Mouse (Mus musculus) layer of hippocampus, adult 8-10 months (tissue): Measurements from ENCODE around the gene Gm44596. TPM values are rescaled to one million over a fixed set of nuclear protein-coding genes. Genes with fewer than 3 reads are reported as not detected.

Experiments
- DNase-seq, 2 experiments: peaks; one replicate each; pipeline ENCODE4 v3.0.0; 2022; ENCODE audit warnings: low spot score in 2 of 2
- total RNA-seq, 4 experiments: library from RNA; stranded (reverse); gene quantifications; 2 replicates each; pipeline ENCODE4 v1.2.4; 2022

Gene Gm44596
- not detected for total RNA-seq

DNA sequence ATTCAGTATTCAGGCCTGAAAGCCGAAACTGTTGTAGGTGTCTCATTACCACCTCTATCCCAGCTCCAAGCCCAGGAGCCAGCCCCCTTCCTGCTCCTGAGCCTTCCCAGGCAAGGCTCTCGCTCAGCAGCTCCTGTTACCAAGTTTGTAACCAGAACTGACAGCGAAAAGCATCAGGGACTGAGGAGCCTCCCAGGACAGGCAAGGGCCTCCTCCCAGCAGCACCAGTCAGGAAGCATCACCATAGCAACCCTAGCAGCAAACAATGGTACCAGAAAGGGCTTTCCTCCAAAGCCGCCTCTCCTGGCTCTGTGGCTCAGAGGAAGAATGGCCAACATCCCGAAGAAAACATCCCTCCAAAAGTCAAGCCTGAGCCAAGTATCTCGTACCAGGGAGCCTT is at the start of gene Gm44596, which contains the start of gene Tex52:
Gm44596 (plus strand) TSS at position 312 of the 400 bp plus-strand sequence.
Tex52 (plus strand) TSS at position 265 of the 400 bp plus-strand sequence.
- peak; percentile 43 to 57 for DNase-seq

DNA sequence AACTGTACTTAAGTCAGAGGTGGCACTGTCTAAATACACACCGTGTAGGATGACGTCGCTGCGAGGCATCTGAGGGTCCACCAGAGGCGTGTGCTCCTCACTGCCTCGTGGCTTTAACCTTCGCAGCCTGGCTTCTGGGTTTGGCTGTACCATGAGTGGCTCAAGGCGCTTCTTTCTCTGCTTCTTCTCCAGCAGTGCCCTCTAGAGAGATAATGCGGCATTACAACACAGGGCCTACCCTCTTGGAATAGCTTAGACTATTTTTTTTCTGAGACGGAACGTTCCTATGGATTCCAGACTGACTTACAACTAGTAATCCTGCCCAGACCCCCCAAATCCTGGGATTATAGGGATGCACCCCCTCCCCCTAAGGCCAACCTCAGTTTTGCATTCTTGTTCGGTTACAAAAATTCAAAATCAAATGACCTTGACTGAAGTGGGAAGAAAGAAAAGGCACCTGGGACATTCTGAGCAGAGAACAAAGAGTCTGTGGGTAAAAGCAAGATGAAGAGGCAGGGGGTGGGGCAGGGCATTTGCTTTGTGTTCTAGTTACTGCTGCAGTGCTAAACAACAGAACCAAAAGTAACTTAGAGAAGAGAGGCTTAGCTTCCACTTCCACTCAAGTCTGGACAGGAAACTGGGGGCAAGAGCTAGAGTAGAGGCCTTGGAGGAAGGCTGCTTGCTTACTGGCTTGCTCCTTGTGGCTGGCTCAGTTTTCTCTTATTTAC is 40.7 kb upstream of the Gm44596 start:
- peak in 1 of 2 experiments; percentile 69 for DNase-seq

DNA sequence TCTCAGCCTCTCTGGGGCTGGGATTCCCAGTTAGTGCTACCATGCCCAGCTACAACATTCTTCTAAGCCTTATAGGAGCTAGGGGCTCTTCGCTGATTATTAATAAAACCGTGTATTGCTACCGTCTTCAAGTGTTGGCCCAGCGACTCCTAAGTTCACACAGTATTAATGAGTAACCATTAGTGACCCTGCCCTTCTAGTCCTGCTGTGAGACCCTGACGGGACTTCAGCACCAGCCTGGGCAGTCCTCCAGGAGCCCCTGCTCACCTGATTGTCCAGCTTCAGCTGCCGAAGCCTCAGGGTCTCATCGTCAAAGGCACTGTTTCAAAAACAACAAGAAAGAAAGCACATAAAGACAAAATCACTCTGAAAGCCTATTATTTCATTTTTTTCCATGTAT is 37.8 kb upstream of the Gm44596 start:
- no peak for DNase-seq

DNA sequence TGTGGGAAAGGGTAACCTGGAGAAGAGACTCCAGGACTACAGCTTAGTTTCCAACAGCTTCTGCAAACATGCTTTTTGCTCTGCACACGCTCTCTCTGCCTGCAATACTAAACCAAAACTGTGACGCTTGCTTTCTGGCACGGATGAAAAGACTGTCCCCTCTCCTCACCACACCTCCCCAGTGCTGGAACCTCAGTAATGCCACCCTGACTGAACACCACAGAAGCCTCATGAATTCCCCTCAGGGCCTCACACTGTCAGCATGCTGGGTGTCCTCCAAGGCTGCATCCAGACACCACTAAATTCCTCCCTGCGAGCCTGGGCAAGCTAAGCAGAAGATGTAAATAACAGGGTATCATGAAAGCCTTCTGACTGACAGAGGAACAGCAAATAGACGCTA is 36.4 kb upstream of the Gm44596 start:
- DNase-seq = no peak

DNA sequence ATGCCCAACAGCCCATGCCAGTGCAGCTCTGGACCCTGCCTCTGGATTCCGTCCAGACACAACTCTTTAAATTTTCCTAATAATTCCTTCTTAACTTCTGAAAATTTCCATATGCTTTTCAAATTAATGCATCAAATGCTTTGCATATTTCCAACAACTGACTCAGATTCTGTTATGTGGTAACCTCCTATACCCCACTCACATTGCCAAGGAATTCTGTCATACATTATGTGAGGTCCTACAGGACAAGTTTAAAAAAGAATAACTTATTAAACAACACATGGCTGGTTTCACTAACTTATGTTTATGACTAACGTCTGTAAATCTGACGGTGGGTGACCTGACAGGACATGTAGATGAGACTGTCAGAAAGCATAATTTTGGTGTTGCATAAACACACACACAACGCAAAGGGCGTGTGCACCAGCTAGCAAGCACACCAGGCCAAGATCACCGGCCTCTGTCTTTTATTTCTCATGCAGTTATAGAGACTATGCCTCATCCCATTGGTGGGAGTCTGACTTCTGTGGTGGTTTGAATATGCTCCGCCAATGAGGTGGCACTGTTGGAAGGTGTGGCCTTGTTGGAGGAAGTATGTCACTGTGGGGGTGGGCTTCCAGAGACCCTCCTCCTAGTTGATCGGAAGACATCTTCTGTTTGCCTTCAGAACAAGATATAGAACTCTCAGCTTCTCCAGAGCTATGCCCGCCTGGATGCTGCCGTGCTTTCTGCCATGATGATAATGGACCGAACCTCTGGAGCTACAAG is 33.2 kb upstream of the Gm44596 start:
- no peak for DNase-seq

DNA sequence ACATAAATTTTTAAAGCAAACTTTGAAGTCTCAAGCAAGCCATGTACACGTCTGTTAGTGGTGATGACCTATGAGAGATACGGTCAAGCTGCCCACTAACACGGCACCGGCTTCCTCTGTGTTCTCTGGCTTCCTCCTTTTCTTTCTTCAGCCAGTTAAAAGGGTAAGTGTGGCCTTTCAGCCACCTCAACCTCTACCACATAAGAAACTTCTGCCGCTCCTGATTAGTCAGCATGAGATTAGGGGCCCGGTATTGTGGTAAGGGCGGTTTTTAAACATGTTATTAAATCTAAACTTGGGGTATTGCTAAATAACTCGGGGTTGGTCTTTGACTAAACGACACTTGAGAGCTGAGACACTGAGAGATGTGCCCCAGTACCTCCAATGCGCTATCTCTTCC is 29.7 kb upstream of the Gm44596 start:
- no peak for DNase-seq

DNA sequence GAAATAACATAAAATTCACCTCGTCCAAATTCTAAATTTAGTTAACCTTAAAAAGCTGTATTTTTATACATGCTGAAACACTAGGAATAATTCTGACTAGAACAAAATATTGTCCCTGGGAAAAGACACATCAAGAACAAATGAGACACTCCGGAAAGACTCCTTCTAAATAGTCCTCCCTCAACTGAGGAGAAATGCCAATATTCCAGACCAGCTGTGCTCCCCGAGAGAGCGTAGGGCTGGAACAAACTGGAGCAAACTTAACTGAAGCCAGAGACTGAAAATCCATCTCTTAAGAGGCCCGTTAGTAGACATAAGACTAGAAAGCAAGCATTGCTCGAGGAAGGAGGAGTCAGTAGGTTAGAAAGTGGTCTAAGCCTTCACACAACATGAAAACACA is 28.5 kb upstream of the Gm44596 start:
- DNase-seq = no peak

DNA sequence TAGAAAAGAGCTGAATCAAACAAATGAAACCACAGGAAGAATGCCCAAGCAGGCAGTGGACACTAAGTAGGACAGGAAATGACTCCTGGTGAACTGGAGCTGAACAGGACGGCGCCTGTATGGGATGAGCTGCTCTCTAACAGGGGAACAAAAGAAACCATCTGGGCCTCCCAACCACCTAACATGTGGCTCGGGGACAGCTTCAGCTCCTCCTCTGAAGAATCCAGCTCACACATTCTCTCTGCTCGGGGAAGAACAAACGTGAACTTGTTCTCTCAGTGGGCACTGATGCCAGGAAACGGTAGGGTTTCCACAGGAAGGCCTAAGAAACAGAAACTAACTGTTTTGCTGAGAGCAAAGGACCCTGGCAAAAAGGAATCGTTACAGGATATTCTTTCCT is 25.6 kb upstream of the Gm44596 start:
- DNase-seq = peak; percentile 52 to 58

DNA sequence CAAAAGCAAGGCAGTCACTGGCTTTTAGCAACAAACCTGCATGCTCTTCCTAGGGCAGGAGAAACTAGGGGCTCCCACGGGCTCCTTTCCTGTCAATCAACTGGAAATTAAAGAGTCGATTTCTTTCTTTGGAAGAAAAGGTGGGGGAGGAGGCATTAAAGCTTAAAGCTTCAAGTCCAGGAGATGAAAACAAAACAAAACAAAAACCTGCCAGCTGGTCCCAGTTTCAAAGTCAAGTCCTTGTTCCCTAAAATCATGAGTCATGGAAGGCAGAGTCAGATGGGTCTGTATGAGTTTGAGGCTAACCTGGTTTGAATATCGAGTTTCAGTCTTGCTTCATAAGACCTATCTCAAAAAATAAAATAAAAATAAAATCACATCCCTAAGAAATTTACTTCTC is 21.2 kb upstream of the Gm44596 start:
- no peak for DNase-seq

DNA sequence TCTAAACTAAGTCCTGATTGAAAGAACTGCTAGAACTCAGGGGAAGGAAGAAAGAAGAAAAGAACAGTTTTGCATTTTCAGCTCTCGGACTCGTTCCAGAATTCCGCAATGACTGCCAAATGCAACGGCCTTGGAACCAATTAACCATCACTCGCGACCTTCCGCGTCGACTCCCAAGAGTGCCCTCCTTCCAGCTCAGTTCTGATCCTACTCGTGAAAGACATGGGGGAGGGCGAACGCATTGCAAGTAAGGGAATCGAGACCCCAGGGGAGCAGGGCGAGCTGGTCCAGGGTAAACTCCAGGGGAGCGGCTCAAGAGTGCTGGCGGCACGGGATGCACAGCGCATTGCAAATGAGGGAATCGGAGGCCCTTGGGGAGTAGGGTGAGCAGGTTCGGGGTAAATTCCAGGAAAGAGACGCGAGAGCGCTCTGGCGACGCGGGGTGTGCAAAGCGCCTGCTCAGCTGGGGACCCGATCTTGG is 20.1 kb upstream of the Gm44596 start:
- peak; percentile 37 to 59 for DNase-seq

DNA sequence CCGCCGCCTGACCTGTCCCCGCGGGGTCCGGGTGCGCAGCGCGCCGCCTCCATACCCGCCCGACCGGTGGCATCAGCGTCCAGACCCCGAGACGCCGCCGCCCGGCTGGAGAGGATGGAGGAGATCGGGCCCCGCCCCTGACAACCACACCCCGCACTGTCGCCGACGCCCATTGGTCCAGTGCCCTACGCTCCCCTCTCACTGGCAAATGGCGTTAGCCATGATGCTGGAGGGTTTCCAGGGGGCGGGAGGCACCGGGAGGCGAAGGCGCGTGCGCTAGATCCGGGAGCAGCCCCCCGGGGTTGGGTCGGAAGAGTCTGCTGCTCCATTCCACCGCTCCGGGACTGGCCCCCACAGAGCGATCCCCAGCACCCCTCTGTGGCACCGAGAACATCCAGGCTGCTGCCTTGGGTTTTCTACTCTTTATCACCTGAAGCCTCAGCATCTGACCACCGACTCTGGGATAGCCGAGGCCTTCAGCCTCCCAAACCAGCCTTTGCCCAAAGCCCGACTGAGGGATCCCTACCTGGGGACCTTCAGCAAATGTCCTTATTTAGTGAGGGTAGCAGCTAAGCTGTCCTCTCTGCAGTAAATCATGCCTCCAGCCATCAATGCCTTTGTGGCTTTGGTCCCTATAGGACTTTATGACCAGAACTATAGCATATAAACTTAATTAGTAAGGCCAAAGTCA is 19.4 kb upstream of the Gm44596 start, which contains the start of gene Tulp3:
Tulp3 (minus strand) TSS at position 126 of the 691 bp plus-strand sequence.
- DNase-seq = peak; percentile 96

DNA sequence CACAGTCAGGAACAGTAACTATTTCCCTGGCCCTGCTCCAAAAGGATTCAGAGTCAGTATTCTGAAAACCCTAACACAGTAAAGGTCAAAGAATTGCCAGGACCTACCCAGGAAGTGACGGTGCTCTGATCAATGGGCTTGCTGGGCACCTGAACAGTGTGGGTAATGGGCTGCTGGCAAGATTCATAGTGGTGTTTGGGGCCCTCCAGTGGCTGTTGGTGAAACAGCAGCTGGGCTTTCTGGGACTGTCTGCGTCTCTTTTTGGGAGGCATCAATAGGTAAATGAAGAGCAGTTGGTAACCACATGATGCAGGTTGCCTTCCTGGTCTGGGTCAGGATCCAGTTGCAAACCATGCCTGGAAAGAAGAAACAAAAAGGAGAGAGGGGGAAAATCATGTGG is 16.3 kb upstream of the Gm44596 start:
- DNase-seq = peak in 1 of 2 experiments; percentile 78

DNA sequence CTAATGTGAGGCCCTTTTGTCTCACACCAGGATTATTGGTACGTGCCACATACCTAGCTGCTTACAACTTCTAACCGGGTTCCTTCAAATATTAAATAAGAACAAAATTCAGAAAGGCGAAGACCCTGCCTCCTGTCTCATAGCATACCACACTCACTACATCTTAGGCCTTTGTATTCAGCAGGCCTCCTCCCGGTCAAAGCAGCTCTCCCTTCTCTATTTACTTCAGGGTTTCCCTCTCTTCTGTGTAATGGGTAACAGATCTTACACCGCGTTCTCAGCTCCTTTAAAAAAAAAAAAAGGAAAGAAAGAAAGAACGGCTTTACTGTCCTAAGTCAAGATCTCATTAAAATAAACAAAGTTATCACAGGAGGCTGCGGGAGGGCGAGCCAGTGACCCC is 13.4 kb upstream of the Gm44596 start:
- no peak for DNase-seq

DNA sequence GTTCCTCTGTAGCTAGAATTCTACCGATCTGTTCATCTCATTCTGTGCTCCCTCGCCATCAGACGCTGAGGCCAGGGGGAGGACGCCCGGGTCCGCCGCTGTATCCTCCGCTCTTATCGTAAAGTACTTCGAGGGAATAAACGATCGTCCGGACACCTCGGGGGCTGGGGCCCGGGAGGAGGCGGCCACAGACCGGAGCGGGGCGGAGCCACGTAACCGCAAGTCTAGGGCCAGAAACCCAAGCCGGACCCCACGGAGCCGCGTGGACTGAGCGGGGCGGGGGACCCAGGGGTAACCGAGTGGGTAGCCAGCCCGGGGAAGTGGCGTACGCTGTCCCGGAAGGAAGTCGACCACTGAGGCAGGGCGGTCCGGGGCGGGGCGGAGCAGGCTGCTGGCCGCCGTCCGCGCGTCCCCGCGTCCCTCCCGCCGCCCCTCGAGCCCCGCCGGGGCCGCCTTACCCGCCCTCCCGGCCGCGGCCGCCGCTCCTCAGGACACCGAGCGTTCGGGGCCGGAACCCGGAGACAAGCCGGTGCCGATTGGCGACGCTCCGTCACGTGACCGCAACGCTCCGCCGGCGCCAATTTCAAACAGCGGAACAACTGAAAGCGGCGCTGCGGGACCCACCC is 12.8 kb upstream of the Gm44596 start, which contains the start of the genes Rhno1 and Foxm1:
Rhno1 (minus strand) TSS at position 531 of the 626 bp plus-strand sequence.
Foxm1 (plus strand) TSS at position 587 of the 626 bp plus-strand sequence.
- DNase-seq = peak; percentile 61 to 73

DNA sequence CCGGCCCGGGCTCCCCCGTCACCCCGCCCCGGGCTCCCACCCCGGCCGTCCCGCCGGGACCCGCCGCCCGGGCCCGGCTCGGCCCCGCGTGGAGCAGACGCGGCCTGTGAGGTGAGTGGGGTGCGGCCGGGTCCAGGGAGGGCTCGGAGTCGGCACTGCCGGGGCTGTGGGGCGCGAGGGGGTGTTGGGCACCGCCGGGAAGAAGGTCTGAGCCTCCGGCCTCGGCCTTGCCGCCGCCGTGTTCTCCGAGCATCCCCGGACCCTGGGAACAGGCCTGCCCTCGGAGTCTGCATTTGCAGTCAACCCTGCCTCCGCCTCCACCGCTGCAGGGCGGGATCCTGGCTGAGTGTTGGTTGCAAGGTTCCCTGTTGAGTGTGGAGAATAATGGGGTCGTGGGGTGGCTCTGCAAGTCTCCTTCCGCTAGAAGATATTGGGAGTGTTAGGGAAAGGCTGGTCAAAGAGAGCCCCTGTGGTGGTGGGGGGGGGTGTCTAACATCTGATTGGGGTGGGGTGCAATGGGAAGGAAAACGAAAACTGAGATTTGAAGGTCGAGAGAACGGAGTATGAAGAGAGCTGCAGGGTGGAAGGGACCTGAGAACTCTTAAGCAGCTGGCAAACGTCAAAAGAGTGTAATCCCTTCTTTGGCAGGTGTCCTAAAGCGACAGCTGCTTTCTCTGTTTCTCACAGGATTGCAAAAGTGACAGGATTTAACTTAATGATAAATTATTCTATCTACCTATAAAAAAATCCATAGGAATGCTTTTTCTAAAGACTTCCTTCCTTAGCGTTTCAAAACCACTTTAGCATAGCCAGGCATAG is 12.1 kb upstream of the Gm44596 start:
- DNase-seq = no peak

DNA sequence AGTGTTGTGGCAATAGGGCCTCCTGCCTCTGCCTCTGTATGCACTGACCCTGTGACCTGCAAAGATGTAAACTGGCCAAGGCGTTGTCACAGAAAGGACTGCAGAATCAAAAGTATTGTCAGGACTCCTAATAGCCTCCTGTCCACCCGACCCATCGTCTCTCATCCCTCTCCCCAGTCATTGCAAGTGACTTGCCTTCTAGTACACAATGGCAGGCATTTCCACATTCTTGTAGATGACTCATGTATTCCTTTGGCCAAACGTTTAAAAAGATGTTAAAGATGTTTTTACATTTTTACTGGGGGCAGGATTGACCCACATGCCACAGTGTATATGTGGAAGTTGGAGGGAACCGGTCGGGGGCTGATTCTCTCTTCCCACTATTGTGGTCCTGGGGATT is 10.6 kb upstream of the Gm44596 start:
- DNase-seq = no peak

DNA sequence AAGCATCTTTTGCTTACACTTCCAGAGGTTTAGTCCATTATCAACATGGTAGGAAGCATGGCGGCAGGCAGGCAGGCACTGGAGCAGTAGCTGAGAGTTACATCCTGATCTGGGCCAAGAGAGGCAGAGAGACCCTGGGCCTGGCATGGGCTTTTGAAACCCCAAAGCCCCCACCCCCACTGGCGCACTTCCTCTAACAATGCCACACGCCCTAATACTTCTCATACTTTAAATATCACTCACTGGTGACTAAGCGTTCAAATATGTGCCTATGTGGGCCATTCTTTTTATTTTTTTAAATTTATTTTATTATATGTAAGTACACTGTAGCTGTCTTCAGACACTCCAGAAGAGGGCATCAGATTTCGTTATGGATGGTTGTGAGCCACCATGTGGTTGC is 8.8 kb upstream of the Gm44596 start:
- DNase-seq = no peak

DNA sequence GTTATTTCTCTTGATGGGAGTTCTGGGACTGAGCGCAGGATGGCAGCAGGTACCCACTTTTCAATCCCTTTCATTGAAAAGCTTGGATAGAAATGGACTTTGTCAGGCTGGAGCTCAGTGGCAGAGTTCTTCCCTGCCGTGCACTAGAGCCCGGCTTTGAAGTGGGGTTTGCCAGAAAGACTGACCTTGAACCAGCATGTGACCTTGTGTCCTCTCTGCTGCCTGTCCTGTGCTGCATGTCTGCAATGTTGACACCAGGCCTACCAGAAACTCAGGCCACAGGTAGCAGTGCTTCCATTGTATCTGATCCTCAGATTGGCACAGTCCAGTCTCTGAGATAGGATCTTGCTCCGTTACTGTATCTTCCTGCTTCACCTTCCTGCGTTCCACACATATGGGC is 5.3 kb upstream of the Gm44596 start:
- no peak for DNase-seq

DNA sequence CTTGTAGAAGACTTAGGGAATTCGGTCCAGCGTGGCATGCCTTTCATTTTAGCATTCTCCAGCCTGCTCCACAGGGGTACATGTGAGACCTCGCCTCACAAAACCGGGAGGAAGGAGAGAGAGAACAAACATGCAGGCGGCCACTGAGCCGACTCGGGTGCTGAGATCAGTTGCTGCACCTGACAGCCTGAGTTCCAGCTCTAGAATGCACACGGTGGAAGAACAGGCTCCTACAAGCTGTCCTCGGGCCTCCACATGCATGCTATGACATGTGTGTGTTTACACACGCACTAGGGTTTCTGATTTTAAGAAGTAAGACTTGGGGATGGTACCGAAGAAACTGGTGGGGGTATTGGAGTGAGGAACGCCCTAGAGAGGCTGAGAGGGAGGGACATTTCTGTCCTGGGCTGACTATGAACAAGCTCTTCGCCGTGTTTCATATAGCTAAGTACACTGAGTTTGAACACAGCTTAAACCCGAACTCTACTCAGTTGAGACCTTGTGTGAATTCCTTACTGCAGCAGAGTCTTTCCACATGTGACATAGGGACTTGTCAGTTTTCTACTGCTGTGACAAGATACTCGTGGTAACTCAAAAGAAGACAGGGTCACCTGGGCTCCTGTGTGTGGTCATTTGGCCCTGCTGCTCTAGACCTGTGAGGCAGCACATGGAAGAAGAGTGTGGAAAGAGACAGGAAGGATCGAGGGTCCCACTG is 1.2 kb downstream of the Gm44596 start:
- DNase-seq = no peak

DNA sequence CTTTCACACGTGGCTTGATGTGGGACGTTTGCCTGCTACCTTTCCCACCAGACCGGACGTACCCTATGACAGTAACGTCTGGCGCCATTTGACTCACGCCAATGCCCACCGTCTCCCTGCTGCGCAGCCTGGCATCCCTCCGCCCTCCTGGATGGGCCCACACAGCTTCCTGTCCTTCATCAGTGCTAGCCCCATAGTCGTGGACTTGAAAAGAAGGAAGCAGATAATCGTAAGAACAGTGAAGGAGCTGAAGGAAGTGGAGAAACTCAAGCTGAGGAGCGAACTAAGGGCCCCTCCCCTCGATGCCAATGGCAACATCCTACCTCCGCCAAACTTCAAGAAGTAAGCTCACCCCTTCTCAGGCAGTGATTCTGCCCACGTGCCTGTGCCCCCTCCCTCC is 4.3 kb downstream of the Gm44596 start:
- DNase-seq = no peak
